Mouse (Mus musculus) left cerebral cortex, adult 18-20 months (tissue): ENCODE data around the gene Rundc3a. TPM values are rescaled to one million over a fixed set of nuclear protein-coding genes. Genes with fewer than 3 reads are reported as not detected.
"Not testable (repeated sequence)": the region's sequence is repeated elsewhere in the genome, so short reads cannot be mapped to it uniquely, and the experiment has no call there.

ENCODE experiments used
- DNase-seq, 2 experiments: peaks; one replicate each; pipeline ENCODE4 v3.0.0; 2021 to 2022; ENCODE audit warnings: low spot score in 2 of 2, mixed read lengths in 1 of 2
- total RNA-seq, 2 experiments: library from RNA; stranded (reverse); gene quantifications; 2 replicates each; pipeline ENCODE4 v1.2.3; 2021

Gene Rundc3a
- total RNA-seq, 2 experiments from 2014 or later, result 477 to 484 TPM

GRCm38 (mm10) chr11:102366103-102366502 lies 27.1 kb upstream of the Rundc3a start, which contains the start of gene Slc4a1:
TSS of gene Slc4a1 (minus strand) at chr11:102366203.
- DNase-seq, result not testable (repeated sequence)

DNA sequence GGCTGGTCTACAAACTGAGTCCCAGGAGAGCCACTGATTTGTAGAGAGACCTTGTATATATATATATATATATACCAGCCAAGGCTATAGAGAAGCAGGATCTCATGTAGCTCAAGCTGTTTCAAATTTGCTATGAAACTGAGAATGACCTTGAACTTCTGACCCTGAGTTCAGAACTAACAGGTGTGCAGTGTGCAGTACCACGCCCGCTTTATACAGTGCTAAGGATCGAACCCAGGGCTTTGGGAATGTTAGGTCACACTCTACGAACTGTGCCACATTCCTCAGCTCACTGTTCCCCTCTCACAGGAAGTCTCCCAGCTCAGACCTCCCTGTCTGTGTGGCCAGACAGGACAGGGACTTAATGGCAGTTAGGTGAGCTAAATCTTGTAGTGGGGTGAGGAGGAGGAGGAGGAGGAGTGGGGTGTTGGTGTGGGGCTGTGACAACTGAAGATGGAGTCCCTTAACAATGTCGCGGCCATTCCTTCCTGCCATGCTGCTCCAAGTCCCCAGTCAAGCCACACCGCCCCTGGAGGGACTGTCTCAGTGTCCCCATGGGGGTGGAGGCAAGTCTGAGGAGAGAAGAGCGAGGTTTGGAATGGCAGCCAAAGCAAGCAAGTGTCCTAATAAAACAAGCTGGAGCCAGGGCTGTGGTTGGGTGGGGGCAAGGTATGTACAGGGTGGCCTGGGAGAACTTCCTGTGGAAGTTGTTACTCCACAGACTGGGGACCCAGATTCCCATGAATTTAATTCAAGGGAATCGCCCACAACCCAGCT lies 25.5 kb upstream of the Rundc3a start:
- no peak for DNase-seq

GRCm38 (mm10) chr11:102368347-102368746 lies 24.9 kb upstream of the Rundc3a start:
- no peak for DNase-seq

GRCm38 (mm10) chr11:102369263-102369662 lies 23.9 kb upstream of the Rundc3a start:
- no peak for DNase-seq

- no peak for DNase-seq
Measured at GRCm38 (mm10) chr11:102370285-102370684, 22.9 kb upstream of the Rundc3a start.

DNA sequence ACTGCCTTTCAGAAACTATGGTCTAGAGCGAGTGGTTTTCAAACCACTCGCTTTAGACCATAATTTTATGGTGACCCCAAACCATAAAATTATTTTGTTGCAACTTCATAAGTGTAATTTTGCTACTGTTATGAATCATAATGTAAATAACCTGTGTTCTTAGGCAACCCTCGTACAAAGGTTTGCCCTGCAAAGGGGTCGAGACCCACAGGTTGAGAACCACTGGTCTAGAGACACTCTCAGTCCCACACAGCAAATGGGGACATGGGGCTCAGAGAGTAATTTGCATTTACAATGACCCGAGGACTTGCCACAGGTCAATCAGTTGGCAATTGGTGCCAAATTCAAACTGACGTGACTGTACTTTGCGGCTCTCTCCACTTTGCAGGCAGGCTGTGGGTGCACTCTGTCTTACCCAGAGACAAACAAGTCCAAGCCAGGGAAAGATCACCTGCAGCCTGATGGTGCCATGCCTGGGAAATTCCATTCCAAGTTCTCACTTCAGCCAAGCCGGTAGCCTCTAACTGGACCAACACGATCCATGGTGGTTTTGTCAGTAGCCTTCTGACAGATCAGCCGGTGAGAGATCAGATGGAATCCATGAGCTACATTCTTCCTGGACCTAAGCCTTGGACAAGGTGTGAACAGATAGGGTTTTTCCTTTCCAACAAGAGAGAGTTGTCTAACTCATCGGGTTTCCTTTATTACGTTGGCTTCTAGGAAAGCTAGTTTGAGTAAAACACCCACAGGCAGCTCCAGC lies 21.1 kb upstream of the Rundc3a start:
- DNase-seq, result no peak

- DNase-seq, result no peak
Measured at GRCm38 (mm10) chr11:102372936-102373335, 20.3 kb upstream of the Rundc3a start.

DNA sequence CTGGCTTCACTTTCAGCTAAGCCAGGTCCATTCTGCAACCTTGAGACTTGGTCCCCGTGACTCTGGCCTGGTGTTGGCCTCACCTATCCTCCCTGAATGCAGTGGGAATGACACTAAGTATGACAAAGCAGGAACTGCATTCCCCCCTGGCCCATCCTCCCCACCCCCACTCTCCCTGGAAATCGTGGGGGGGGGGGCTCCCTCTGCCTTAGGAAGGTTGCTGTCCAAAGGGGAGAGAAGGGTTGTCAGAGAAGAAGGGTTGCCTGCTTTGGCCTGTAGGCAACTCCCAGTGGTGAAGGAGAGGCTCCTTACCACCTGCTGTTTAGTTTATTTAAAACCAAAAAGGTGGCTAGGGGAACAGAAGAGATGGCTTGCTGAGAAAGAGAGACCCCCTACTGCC lies 19.6 kb upstream of the Rundc3a start:
- no peak for DNase-seq

DNA sequence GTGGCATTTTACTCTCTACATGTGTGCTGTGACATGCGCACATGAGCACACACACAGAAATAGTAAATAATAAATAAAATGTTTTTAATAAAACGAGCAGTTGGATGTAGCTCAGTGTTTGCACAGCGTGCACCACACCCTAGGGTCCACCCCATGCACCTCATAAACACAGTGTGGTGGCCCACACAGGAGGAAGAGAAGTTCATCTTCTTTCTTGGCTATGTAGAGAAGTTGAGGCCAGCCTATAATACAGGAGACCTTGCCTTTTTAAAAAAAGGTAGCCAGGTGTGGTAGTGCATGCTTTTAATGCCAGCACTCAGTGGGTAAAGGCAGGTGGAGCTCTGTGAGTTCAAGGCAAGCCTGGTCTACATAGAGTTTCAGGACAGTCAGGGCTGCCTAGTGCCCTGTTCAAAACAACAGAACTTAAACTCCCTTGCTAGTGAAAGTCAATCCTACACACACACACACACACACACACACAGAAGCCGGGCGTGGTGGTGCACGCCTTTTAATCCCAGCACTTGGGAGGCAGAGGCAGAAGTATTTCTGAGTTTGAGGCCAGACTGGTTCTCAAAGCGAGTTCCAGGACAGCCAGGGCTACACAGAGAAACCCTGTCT lies 19.0 kb upstream of the Rundc3a start:
- DNase-seq, result no peak

DNA sequence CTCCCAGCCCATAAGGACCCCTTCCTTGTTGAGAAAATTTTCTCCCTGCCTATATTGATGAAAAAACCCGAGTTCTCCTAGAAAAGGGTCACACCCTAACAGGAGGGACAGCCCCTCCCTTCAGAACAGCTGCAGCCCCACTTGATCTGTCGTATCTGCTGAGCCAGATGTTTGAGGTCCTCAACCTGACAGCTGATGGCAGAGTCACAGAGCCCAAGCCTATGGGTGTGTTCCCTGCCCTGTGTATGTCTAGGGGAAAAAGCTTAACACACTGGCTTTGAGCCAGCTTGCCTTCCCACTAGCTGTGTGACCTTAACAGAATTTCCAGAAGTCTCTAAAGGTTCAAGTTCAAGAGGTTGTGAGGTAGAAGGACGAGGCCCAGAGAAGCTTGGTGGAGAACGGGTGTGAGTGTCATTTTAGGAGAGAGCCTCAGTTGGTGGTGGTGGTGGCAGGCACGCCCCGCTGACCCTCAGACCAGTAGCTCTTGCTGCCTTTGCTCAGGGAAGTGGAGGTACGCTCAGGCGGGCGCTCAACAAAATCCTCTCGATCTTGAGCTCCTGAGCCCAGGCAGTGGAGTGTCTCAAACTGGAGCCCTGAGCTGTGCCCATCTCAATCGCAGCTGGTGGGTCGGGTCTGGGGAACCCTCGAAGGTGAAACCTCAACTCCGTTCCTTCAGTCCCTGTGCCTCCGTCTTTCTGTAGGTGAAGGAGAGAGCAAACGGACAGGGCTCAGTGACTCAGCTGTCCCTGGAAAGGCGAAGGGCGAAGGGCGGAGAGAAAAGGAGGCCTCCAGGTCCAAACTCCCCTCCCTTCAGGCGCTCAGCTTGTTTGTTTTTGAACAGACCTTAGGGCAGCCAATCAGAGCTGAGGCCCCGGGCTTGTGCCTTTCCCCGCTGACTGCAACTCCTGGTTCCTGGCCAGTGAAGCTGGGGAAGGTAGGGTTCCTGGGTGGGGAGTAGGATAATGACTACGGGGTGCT lies 17.7 kb upstream of the Rundc3a start:
- no peak for DNase-seq

DNA sequence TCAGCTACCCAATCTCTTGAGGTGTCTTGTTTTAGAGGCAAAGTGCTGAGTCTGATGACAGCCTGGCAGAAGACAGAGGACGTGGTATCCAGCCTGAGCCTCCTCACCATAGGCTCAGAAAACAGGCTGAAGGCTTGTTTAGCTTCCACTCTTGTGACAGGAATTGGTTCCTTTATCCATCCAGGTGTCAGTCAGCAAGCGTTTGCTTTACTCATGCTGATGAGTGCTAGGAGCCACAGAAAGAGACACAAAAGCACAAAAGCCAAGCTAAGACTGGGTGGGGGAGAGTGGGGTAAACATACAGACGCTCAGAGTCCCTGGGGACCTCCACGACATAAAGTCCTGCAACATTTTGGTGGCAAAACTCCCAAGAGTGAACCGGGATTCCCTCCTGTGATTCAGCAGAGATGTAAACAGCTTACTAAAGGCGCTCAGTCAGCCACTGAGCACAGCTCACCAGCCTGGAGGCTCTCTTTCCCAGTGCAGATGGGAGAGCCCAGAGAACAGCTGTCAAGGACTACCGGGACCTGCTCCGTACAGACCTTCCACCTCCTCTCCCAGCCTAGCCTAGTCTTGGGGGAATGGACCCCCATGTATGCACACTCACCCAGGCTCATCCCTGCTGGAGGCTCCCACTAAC lies 16.9 kb upstream of the Rundc3a start:
- DNase-seq, result no peak

- DNase-seq, result no peak
Measured at GRCm38 (mm10) chr11:102377186-102377585, 16.0 kb upstream of the Rundc3a start.

- no peak for DNase-seq
Measured at GRCm38 (mm10) chr11:102380091-102380490, 13.1 kb upstream of the Rundc3a start.

DNA sequence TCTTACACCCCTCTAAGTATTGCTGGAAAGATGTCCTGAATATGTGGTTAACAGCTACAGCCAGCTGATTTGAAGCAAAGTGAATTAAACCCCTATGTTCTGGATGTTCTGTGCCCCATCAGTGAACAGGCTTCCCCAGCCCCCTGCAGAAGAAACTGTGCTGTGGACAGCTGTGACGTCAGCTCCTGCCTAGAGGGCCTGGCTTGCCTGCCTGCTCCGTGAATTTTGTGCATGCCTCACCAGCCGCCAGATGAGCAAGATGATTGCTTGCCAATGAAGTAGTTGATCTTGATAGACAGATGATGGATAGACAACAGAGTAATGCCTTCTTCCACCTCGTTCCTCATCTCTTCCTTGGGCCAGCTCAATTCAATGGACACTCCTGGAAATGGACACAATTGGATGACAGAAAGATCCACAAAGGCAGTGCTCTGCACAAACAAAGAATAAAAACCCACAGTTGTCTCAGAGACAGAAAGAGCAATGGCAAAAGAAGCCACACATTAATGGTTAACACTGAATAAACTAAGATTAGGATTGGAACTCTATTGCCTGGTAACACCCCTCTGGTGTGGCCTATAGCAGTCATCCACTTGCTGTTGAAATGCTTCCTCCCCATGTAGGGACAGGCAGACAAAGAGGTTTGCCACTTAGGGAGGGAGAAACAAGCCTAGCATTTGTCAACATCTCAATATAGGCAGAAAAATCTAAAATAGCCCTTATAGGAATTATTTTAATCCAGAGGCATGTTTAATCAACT lies 11.7 kb upstream of the Rundc3a start:
- no peak for DNase-seq

DNA sequence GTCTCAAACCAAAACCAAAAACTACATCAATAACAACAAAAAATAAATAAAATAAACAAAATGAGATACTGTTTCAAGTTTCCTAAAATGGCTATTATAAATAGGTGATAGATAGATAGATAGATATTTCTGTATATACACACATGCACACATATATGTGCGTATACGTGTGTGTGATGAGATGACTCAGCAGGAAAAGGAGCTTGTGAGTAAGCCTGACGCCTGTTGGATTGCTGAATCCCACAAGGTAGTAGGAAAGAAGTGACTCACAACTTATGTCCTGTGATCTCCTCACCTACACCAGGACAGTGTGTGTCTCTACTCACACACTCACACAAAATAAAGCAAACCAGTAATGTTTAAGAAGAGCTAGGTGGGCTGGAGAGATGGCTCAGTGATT lies 10.4 kb upstream of the Rundc3a start:
- DNase-seq, result no peak

DNA sequence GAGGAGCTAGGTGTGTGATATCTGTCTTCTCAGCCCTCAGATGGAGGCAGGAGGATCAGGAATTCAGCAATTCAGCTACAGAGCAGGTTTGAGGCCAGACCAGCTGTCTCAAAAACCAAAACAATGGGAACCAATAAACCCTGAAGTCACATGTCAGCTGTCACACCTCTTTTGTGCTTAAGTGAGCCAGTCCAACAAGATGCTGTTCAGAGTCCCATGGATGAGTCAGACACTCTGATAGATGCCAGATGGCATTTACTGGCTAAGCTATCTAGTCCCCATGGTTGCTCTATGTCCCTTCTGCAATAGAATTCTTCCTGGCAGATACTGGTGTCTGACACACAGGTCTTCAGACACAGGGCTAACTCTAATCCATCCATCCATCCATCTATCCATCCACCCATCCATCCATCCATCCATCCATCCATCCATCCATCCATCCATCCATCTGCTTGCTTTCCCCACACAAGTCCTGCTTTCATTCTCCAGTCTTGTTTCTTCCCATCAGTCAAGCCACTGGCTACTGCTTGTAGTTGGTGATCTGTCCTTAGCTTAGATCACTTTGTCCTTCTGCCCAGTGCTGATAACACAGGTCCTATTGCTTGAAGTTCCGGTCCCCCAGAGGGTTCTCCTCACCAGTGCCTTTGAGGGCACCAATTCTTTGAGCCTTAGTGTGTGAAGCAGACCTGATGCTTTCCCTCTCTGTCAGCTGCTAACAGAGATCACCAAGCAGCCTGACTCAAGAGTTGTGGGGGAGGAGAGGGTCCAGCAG lies 9.7 kb upstream of the Rundc3a start:
- DNase-seq, result peak in 1 of 2 experiments; percentile 5

- peak; percentile 52 to 63 for DNase-seq
Measured at GRCm38 (mm10) chr11:102384418-102384817, 8.8 kb upstream of the Rundc3a start.

GRCm38 (mm10) chr11:102385075-102385474 lies 8.1 kb upstream of the Rundc3a start:
- DNase-seq, result no peak

DNA sequence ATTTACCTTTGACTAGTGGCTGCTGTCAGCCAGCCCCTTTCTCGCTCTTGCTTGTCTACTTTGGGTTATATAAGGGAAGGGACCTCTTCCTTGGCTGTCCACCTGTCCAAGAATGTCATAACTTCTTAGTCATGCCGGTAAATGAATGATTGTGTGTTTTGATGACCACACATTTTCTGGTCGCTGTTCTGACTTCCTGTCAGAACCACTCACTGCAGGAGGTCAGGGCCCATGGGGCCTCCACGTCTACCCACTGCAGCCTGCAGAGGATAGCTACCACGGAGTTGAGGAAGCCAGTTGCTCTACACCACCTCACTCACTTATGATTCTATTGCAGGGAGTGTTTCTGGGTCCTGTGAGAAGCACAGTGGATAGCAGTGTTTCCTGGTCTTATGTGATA lies 7.1 kb upstream of the Rundc3a start:
- no peak for DNase-seq
